In the genomic region with DNA sequence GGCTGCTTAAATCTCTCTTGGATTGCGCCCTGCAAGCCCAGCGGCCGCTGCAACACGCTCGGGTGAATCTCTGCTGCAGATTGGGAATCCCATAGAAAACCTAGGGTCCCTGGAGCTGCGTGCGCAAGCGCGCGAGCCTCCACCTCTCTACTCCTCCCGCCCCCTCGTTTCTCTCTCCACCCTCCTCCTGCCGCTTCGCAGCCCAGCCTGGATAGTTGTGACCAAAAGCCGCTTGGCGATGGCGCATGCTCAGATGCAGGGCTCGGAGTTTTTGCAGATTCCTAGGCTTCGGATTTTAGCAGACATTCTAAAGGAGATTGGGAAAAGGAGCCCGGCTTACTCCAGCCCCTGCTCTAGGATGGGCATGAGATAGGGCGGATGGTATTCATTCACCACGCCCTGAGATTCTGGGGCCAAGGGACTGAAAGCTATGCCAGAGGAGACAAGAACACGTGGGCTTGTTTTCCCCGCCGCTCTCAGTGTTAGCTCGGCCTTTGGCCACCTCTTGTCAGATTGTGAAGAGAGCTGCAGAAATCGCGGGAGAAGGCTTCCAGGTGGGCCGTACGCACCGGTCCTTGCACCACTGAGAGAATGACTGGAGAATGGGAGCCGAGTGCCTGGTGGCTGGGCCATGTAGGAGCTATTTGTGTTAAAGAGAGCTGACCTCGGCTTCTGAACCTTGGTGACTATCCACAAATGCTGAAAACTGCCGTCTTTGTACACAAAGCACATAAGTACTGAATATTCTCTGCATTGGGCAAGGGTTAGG, we compare ENCODE assay signal across 8 mouse cellular contexts. TPM values are rescaled to one million over a fixed set of nuclear protein-coding genes. Genes with fewer than 3 reads are reported as not detected.
DNase-seq lines count a peak whose midpoint lies in the region; ATAC-seq lines count a peak whose summit lies in the region.

TSS of gene Vsnl1 (minus strand) at position 117 of the 769 bp plus-strand sequence.

- peak within 1 kb of the TSS; percentile 68 for H3K4me2 ChIP-seq in midbrain, embryonic 13.5 days (replicated peaks)
- peak within 1 kb of the TSS; percentile 83 for H3K4me2 ChIP-seq in stomach, embryonic 15.5 days

- H3K36me3 ChIP-seq in midbrain, embryonic 13.5 days: no peaks in the 10 kb centered on the region
- H3K36me3 ChIP-seq in stomach, embryonic 15.5 days: no peaks in the 10 kb centered on the region

- peak; percentile 77 for DNase-seq in adrenal gland, adult 8-10 months
- DNase-seq in embryo, embryonic 9.5 days (ENCODE audit: extremely low spot score): peak; percentile 87
- DNase-seq in heart, adult 11 months: peak; percentile 95
- DNase-seq in kidney, adult 18-20 months: peak; percentile 38
- DNase-seq in left cerebral cortex, postnatal 36 days (ENCODE audit: low spot score in 2 of 2): peak; percentile 91 to 93
- no peak for DNase-seq in spleen, postnatal 10 days (ENCODE audit: low spot score in 2 of 2)

- peak within 1 kb of the TSS; percentile 44 for H3K4me3 ChIP-seq in midbrain, embryonic 13.5 days (replicated peaks)
- H3K4me3 ChIP-seq in stomach, embryonic 15.5 days (replicated peaks): peak within 1 kb of the TSS; percentile 35

- peak; percentile 96 for ATAC-seq in midbrain, embryonic 13.5 days
- ATAC-seq in stomach, embryonic 15.5 days (ENCODE audit: insufficient read depth, low FRiP score, low read depth): peak; percentile 84

- peaks cover 13% of the 10 kb centered on the region; the same call in 1 of the 2 replicates for H3K27me3 ChIP-seq in midbrain, embryonic 13.5 days
- H3K27me3 ChIP-seq in stomach, embryonic 15.5 days (replicated peaks): peaks cover 14% of the 10 kb centered on the region; the same call in 1 of the 2 replicates

- peaks cover 17% of the 10 kb centered on the region for H3K4me1 ChIP-seq in midbrain, embryonic 13.5 days (replicated peaks)
- H3K4me1 ChIP-seq in stomach, embryonic 15.5 days: peaks cover 13% of the 10 kb centered on the region

- peak within 1 kb of the TSS; percentile 57 for H3K27ac ChIP-seq in midbrain, embryonic 13.5 days
- no peak within 1 kb of the TSS for H3K27ac ChIP-seq in stomach, embryonic 15.5 days

- 3% methylated on average over 34 of the region's 34 CpGs for WGBS in midbrain, embryonic 13.5 days
- WGBS in stomach, embryonic 15.5 days: 3% methylated on average over 34 of the region's 34 CpGs

- intact Hi-C loops in left cerebral cortex, postnatal 36 days (cut with DNase I): loop anchor here (10.0 kb wide), 1 partner anchor 708 kb away; no protein-coding TSS in a partner anchor

- no peaks in the 10 kb centered on the region for H3K9me3 ChIP-seq in midbrain, embryonic 13.5 days
- H3K9me3 ChIP-seq in stomach, embryonic 15.5 days: no peaks in the 10 kb centered on the region

- peak within 1 kb of the TSS; percentile 43 for H3K9ac ChIP-seq in midbrain, embryonic 13.5 days (replicated peaks)
- no peak within 1 kb of the TSS for H3K9ac ChIP-seq in stomach, embryonic 15.5 days

RNA-seq across cellular contexts. Expression of gene Vsnl1, which starts in this region (rescaled TPM):
- 10 to 100 TPM; 52.9 to 74.7 (median 58.7) TPM for total RNA-seq in adrenal gland, adult 8-10 months (2022)
- total RNA-seq in left cerebral cortex, postnatal 36 days (2021): 100 to 1,000 TPM; 618 to 709 TPM
- 16.9 and 19.9 TPM in 2 replicates for polyA plus RNA-seq in midbrain, embryonic 13.5 days (2015; fragmentation: Nextera tagmentation; extraction: Ambion mirVana)
- polyA plus RNA-seq in stomach, embryonic 15.5 days (2015; fragmentation: Nextera tagmentation; extraction: Ambion mirVana): 0.88 and 0.92 TPM in 2 replicates

Comparison
In these comparisons a context has a peak if more than half of its experiments do, and no peak if none do; other contexts are left out.
1. RNA of gene Vsnl1 (total RNA-seq): 618 to 709 TPM in left cerebral cortex, postnatal 36 days; 52.9 to 74.7 TPM in adrenal gland, adult 8-10 months; every median in the first group is over 4 times any median in the second.
2. Peak in ATAC-seq, H3K4me3 ChIP-seq and H3K4me2 ChIP-seq in stomach, embryonic 15.5 days; RNA of the gene not detected or under 1 TPM.
3. DNase-seq: peak in adrenal gland, adult 8-10 months (single experiment), embryo, embryonic 9.5 days (single experiment), heart, adult 11 months (single experiment), kidney, adult 18-20 months (single experiment) and left cerebral cortex, postnatal 36 days (2 of 2); none in spleen, postnatal 10 days (0 of 2).